Mouse (Mus musculus) ES-E14 (cell line): ENCODE results near the gene Hmbs. TPM values are rescaled to one million over a fixed set of nuclear protein-coding genes. Genes with fewer than 3 reads are reported as not detected.

Experiments used
- DNase-seq: peaks from one replicate; pipeline ENCODE4 v3.0.0-alpha.2; 2013; ENCODE audit warnings: low read depth, low spot score
- H3K27ac ChIP-seq: 2 replicates; pipeline ENCODE4 v1.5.1; 2012; ENCODE audit warnings: low read depth, mild to moderate bottlenecking, low read length, moderate library complexity, mixed read lengths; ENCODE audit not compliant: poor library complexity, insufficient read depth, severe bottlenecking
- H3K36me3 ChIP-seq: 2 replicates; pipeline ENCODE4 v1.6.1; 2012; ENCODE audit warnings: mild to moderate bottlenecking, low read length, moderate library complexity, mixed read lengths; ENCODE audit not compliant: control insufficient read depth, poor library complexity, insufficient read depth, severe bottlenecking
- H3K4me1 ChIP-seq, 2 experiments: fragments of 150-350 bp in 1 of 2; sonication (generic) in 1 of 2; 2 replicates each; pipeline ENCODE4 v1.6.1; 2012; ENCODE audit warnings: low read length in 2 of 2, mild to moderate bottlenecking in 1 of 2, mixed read lengths in 1 of 2; ENCODE audit not compliant: control insufficient read depth in 2 of 2, insufficient read depth in 2 of 2, poor library complexity in 1 of 2
- H3K4me3 ChIP-seq, 2 experiments: fragments of 150-350 bp in 1 of 2; sonication (generic) in 1 of 2; 2 replicates each; pipeline ENCODE4 v1.5.1; 2012; ENCODE audit warnings: low read length in 2 of 2, low read depth in 1 of 2, mild to moderate bottlenecking in 1 of 2, mixed read lengths in 1 of 2; ENCODE audit not compliant: insufficient read depth in 1 of 2, poor library complexity in 1 of 2, severe bottlenecking in 1 of 2
- H3K9ac ChIP-seq: 2 replicates; pipeline ENCODE4 v1.6.1; 2012; ENCODE audit warnings: low read depth, mild to moderate bottlenecking, low read length, mixed read lengths; ENCODE audit not compliant: poor library complexity, insufficient read depth, severe bottlenecking
- H3K9me3 ChIP-seq: fragments of 150-350 bp; sonication (generic); 2 replicates; pipeline ENCODE4 v1.6.1; 2012; ENCODE audit warnings: low read depth, mild to moderate bottlenecking, low read length; ENCODE audit not compliant: control insufficient read depth, insufficient read depth
- CHD2 ChIP-seq: IDR thresholded peaks from 2 replicates; pipeline ENCODE4 v1.6.1; 2014; ENCODE audit warnings: mild to moderate bottlenecking, low read depth, low read length, inconsistent platforms
- HCFC1 ChIP-seq: IDR thresholded peaks from 2 replicates; pipeline ENCODE4 v1.6.1; 2012; ENCODE audit warnings: low read length, inconsistent platforms, borderline replicate concordance; ENCODE audit not compliant: insufficient read depth
- MAFK ChIP-seq: IDR thresholded peaks from 2 replicates; pipeline ENCODE4 v1.6.1; 2014; ENCODE audit warnings: mild to moderate bottlenecking, low read depth, low read length, inconsistent platforms; ENCODE audit not compliant: insufficient read depth
- ZC3H11A ChIP-seq: IDR thresholded peaks from 2 replicates; pipeline ENCODE4 v1.6.1; 2012; ENCODE audit warnings: low read depth, mild to moderate bottlenecking, inconsistent platforms, low read length, borderline replicate concordance
- ZNF384 ChIP-seq: IDR thresholded peaks from 2 replicates; pipeline ENCODE4 v1.6.1; 2012; ENCODE audit warnings: low read depth, low read length, inconsistent platforms
- in situ Hi-C, 2 experiments: fragments of 600-800 bp; cut with MboI; formaldehyde crosslinking; loops; one replicate each; pipeline ENCODE4 v1.15.1; 2025; ENCODE audit warnings: low sequenced_read_pairs in 2 of 2, inconsistent platforms in 1 of 2; ENCODE audit not compliant: unreplicated experiment in 2 of 2
- total RNA-seq: library from RNA; depleted of rRNA; stranded (reverse); fragments of 300-350 nt; gene quantifications from 2 replicates; pipeline ENCODE4 v1.2.3, GENCODE M21; 2012

Gene Hmbs
- total RNA-seq, 1 experiment, result 71.3 TPM

DNA sequence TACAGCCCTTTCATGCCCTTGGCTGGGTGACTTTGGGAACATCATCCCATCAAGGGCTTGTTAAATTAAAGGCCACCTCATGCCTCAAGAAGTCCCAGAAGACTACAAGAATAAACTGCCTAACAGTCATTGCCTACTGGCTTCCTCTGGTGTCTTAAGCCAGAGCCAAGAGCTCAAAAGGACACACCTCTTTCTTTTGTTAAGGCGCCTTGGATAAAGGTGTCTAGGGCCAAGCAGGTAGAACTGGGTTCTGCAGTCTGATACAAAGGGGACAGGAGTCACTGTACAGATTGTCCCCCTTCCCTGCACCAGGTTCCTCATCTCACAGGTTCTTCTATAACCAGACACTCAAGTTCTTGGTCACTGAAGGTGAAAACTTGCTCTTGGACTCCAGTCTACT is 1.4 kb downstream of the Hmbs start:
- Histone ChIP-seq H3K9me3 (no peaks in the 10 kb centered on the region), H3K27ac (no peak overlapping the region), H3K4me1 (peaks cover 2 to 21% of the 10 kb centered on the region in 2 experiments; a peak in 3 of 4 replicates), H3K36me3 (peaks cover 6% of the 10 kb centered on the region; the same call in 1 of the 2 replicates), H3K4me3 (no peak overlapping the region), H3K9ac (no peak overlapping the region)
- DNase-seq, result no peak
- TF ChIP-seq ZNF384 (no peak), ZC3H11A (no peak), MAFK (no peak), CHD2 (no peak), HCFC1 (no peak)
- in situ Hi-C loops, result no loop called here

DNA sequence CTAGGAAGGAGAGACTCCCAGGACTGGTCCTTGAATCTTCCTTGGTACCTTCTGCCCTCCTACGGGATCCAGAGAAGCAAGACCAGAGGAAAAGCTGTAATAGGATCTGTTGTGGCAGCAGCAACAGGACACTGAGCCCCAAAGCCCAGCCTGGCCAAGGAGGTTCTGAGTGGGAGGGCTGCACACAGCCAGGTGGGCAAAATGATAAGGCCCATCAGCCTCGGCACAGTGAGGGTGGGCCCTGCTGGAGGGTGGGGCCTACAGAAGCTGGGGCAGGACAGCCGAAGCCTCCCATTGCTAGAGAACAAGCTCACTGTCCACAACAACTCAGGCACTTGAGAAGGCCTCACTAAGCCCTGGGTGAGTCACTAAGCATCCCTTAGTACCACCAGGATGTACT is 1.9 kb downstream of the Hmbs start:
- H3K27ac ChIP-seq, result no peak overlapping the region
- H3K4me1 ChIP-seq, result peaks cover 2 to 17% of the 10 kb centered on the region in 2 experiments; a peak in 3 of 4 replicates
- in situ Hi-C loops, result no loop called here
- H3K4me3 ChIP-seq, result no peak overlapping the region
- H3K9me3 ChIP-seq, result no peaks in the 10 kb centered on the region
- H3K36me3 ChIP-seq, result peaks cover 7% of the 10 kb centered on the region; the same call in 1 of the 2 replicates
- TF ChIP-seq MAFK (no peak), HCFC1 (no peak), ZC3H11A (no peak), ZNF384 (no peak), CHD2 (no peak)
- no peak overlapping the region for H3K9ac ChIP-seq
- no peak for DNase-seq

DNA sequence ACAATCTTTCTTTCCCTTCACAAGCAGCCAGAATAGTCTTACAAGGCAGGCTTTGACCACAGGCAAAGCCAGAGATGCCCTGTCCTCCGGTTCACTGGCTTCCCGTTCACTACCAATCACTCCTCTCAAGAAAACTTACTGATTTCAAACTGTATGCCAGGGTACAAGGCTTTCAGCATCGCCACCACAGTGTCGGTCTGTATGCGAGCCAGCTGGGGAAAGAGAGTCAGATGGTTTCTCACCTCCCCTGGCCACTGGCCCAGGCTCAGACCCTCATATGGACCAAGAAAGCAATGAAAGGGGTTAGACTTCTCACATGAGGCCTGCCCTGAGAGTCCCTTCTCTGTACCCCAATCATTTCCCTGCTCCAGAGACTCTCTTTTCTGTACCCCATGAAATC is 2.5 kb downstream of the Hmbs start:
- Histone ChIP-seq H3K4me1 (peaks cover 0 to 17% of the 10 kb centered on the region in 2 experiments; a peak in 3 of 4 replicates), H3K9ac (no peak overlapping the region), H3K9me3 (no peaks in the 10 kb centered on the region), H3K4me3 (no peak overlapping the region), H3K36me3 (peaks cover 12% of the 10 kb centered on the region), H3K27ac (no peak overlapping the region)
- in situ Hi-C loops, result no loop called here
- TF ChIP-seq CHD2 (no peak), HCFC1 (no peak), MAFK (no peak), ZC3H11A (no peak), ZNF384 (no peak)
- DNase-seq, result no peak

DNA sequence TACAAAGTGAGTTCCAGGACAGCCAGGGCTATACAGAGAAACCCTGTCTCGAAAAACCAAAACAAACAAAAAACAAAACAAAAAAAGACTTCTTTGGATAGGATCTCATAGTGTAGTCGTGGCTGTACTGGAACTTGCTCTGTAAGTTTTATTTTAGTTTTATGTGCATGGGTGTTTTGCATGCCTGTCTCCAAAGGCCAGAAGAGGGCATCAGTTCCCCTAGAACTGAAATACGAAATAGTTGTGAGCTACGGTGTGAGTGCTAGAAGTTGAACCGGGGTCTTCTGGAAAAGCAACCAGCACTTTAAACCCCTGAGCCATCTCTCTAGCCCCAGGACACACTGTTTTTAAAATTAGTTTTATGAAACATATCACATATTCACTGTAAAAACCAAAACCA is 5.5 kb downstream of the Hmbs start:
- Histone ChIP-seq H3K9me3 (no peaks in the 10 kb centered on the region), H3K27ac (no peak overlapping the region), H3K36me3 (peaks cover 22% of the 10 kb centered on the region), H3K4me1 (peaks cover 0 to 10% of the 10 kb centered on the region in 2 experiments; a peak in 2 of 4 replicates), H3K4me3 (no peak overlapping the region), H3K9ac (no peak overlapping the region)
- in situ Hi-C loops, result no loop called here
- no peak for TF ChIP-seq ZNF384
- TF ChIP-seq MAFK, result no peak
- TF ChIP-seq HCFC1, result no peak
- no peak for TF ChIP-seq ZC3H11A
- TF ChIP-seq CHD2, result no peak
- no peak for DNase-seq
